Mouse (Mus musculus) myocyte (in vitro differentiated cells): Measurements from ENCODE around the gene Gpc5.

Experiments used
- CEBPB ChIP-seq: IDR thresholded peaks from 2 replicates; pipeline ENCODE4 v1.6.1; 2011; ENCODE audit warnings: mild to moderate bottlenecking, moderate library complexity; ENCODE audit not compliant: poor library complexity, insufficient read depth, severe bottlenecking
- E2F4 ChIP-seq: IDR thresholded peaks from one replicate; pipeline ENCODE4 v1.6.1; 2011; ENCODE audit warnings: mild to moderate bottlenecking, control low read depth, moderate library complexity; ENCODE audit not compliant: insufficient read depth
- MYOG ChIP-seq, 3 experiments: IDR thresholded peaks; one replicate each; pipeline ENCODE4 v1.6.1; 2011; ENCODE audit warnings: control low read depth in 2 of 3, low read depth in 2 of 3, mild to moderate bottlenecking in 2 of 3; ENCODE audit not compliant: insufficient read length in 2 of 3, control insufficient read depth in 1 of 3, insufficient read depth in 1 of 3
- POLR2A ChIP-seq: IDR thresholded peaks from one replicate; pipeline ENCODE4 v1.6.1; 2011; ENCODE audit warnings: low read depth, mild to moderate bottlenecking, control low read depth, moderate library complexity; ENCODE audit not compliant: insufficient read length
- POLR2AphosphoS2 ChIP-seq: IDR thresholded peaks from one replicate; pipeline ENCODE4 v1.6.1; 2011; ENCODE audit warnings: low read depth, control low read depth; ENCODE audit not compliant: insufficient read length
- REST ChIP-seq: IDR thresholded peaks from one replicate; pipeline ENCODE4 v1.6.1; 2011; ENCODE audit warnings: mild to moderate bottlenecking, control low read depth, moderate library complexity; ENCODE audit not compliant: insufficient read depth, insufficient read length
- TCF3 ChIP-seq: IDR thresholded peaks from one replicate; pipeline ENCODE4 v1.6.1; 2011; ENCODE audit warnings: low read depth, control low read depth; ENCODE audit not compliant: insufficient read length

DNA sequence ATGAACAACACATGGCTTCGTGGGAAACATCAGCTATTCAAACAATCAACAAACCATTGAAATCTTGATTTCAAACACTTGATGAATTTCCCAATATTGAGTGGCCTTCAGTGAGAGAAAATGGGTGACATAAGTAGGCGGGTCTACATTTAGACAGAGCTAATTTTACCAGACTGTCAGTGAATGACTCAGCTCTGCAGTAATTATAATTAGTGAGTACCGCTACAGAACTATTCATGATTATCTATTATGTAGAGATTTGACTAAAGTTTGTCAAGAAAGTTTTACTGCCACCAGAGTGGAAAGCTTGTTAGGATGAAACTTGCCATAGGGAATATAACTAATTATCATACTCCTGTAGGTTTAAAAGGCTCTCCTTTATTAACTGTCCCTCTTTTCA is 1323.5 kb downstream of the Gpc5 start:
- TF ChIP-seq POLR2A (no peak), E2F4 (no peak), REST (no peak), CEBPB (no peak), TCF3 (no peak), MYOG (IDR thresholded peaks at IDR 0.05; ENCODE audit: control insufficient read depth in 1 of 3, insufficient read depth in 1 of 3, insufficient read length in 2 of 3, low read depth in 2 of 3) (no peak), POLR2AphosphoS2 (no peak)
